Mouse (Mus musculus) mature B cell (primary cell): ENCODE results near the gene Il15.

Experiments used
- in situ Hi-C: fragments of 300-500 bp; cut with MboI; formaldehyde crosslinking; loops from 2 replicates; pipeline ENCODE4 v1.14.3; 2019

The Il15 gene

DNA sequence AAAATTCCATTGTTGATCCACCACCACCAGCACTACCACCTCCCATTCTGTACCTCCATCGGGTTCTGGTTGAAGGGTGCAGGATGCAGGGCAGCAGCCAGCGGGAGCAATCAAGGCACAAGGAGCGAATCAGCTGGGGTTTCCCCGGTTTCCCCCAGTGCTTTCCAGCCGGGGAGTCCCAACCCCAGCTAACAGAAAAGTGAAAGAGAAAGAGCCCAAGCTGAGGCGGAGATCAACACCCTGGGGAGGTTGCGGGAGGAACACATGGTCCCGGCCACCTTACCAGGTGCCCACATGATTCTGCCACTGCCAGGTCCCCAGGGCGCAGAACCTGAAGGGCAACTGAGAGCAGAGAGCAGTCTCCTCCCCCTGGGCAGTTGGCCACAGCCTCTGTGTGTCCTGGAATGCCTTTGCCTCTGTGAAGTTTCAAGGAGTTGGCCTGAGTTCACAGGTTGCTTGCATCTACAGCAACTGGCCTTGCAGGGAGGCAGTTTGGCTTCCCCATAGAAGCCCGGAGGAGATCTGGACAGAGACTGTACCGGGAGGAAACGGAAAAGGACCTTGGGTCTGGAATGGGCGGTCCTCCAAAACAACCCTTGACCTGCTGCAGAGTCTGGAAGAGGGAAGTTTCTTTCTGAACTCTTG lies at the start of gene Il15:
Il15 (minus strand) TSS at position 537 of the 645 bp plus-strand sequence.
- in situ Hi-C loops: no loop called here

DNA sequence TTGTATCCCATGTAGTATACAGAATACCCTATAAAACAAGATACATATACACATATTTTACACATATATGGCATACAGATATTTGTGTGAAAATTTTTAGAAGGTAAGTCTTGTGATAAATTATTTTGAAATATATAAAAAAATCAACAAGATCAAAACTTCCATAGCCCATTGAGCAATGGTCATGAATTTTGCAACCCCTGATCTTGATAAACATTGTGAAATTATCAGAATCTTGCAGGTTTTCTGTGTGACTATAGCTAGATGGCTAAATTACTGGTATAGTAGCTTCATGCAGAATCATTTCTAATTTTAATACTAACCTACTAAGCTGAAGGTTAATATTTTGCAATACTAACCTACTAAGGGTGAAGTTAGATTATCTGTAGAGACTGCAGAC lies 41.9 kb upstream of the Il15 start:
- in situ Hi-C loops: no loop called here

DNA sequence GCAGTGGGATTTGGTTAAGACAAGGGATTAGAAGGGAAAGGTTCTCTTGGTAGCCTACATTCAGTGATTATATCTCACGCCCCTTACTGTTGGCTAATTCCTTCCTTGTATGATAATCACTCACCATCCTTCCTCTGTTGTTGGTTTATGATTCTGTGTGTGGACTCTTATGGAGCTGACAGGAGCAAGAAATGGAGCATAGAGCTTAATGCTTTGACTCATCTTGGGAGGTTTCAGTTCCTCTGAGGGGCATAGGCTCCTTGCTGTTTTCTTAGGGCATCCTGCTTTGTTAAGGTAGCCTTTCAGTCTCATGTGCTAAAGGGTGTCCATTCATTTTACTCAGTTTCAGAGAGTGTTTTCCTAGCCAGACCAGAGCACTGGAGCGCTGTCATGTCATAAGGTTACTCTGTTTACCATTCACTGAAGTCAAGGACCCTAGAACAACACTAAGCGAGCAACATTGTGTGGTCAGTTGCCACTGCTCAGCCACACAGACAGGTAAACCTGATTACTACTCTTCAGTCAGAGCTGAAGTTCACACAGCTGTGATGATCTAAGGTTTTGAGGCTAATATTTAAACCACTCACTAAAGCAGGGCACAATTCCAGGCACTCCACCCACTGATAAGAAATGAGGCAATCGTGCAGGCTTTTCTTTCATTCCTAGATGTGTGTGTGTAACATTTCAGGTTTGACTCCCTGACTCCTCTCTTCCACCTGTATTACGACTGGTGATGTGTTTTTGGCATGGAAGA lies 13.7 kb upstream of the Il15 start:
- in situ Hi-C loops: no loop called here

DNA sequence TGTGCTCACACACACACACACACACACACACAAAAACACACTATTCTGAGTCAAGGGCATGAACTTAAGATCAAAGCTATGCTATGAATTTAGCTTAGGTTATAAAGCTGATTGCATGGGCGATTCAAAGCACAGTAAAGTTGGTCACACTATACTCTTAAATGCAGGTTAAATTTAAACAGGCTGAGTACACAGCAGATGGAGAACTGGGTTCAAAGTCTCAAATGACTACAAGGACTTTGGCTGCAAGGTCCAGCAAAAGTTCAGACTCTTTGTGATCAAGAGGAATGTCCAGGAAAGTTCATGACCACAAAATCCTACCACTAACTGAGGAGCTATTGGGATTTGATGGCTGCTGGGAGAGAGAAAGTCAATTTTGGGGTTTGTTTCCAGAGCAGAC lies 12.5 kb upstream of the Il15 start:
- in situ Hi-C loops: no loop called here

DNA sequence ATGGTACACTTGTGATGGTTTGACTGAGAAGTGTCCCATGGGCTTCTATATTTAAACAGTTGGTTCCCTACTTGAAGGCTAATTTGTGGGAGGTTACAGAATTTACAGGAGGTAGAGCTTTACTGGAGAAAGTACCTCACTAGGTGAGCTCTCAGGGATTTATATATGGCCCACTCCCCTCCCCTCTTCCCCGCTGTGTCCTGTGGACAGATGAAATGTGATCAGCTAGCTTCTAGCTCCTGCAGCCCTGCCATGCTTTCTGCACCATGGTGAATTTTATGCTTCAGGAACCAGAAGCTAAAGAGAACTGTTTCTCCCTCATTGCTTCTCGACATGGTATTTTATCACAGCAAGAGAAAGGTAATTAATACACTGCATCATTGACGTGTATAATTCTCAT lies 7.1 kb upstream of the Il15 start:
- in situ Hi-C loops: no loop called here

DNA sequence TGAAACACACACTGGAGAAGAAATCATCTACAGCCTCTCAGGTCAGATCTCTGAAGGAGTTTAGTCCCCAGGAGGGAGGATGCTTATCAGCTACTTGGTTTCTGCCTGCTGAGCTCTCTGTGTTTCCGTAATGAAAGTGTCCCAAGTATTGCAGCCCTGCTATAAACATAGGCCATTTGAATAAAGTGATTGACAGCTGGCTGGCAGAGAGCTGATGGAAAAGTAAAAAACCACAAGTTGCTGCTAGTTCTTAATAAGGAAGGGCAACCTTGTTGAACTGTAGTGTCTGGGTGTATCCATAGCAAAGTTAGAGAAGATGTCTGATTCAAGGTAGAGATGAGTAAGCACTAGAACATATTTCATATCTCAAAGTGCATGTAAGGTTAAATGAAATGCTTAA lies 4.0 kb upstream of the Il15 start:
- in situ Hi-C loops: no loop called here

DNA sequence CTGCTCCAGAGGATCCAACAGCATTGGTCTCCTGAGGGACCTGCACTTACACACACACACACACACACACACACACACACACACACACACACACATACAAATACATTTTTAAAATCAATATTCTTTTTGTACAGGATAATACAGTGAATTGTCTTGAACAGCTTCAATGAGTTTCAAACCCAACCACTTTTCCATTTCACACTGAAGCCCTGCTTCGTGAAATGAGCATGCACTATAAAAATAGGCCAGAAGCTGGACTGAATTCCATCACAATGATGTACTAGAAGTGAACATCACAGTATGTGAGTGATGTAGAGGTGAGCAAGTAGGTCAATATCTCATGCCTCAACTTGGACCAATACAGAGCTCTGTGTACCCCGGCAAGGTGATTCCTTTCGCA lies 1.0 kb upstream of the Il15 start:
- in situ Hi-C loops: no loop called here

DNA sequence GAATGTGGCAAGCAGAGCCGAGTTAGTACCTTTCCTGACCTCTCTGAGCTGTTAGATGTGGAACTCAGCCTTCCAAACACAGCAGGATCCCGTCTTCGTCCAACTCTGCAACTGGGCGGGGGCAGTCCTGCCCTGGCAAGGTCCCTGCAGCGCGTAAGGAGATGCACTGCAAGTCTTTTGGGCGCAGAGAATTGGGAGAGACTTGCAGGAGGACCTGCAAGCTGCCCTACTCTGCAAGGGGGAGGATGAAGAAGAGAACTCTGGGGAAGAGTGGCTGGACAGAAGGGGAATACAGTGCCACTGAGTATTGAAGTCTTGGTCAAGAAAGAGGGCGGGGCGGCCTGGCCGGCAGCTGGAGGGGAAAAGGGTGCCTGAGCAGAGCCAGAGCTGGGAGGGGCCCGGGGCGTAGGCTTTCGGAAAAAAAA lies 749 bp downstream of the Il15 start:
- in situ Hi-C loops: no loop called here

DNA sequence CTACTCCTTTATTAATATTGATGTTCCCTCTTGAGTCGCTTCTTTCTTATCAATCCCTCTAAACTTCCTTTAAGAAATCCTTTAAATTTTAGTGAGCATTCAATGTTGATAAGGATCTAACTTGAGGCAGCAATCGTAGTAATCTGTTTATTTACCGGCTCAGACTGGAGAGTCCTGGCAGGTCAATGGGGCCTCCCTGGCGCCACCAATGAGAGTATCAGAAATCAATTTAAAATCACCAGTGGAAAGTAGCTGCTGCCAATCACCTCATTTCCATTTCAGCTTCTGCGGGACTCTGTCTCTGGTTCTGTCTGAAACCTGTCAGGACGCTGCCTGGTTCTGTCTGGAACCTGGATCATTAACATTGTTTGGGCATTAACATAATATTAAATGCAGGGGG lies 1.5 kb downstream of the Il15 start:
- in situ Hi-C loops: no loop called here

DNA sequence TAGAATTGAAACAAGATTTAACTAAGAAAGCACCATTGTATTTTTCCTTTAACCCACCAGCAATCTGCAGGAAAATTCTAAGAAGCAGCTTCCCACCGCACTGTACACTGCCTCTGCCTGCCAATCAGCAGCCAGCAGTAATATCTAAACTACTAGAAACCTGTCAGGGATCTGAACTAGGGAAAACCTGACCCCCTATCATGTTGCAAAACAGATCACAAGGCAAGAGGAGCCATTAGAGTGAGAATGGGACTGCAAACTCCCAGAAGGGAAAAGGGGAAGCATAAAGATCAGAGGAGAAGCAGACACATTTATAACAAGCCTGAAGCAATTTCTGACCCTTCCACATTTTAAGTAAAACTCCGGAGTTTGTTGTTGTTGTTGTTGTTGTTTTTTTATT lies 2.0 kb downstream of the Il15 start:
- in situ Hi-C loops: no loop called here

DNA sequence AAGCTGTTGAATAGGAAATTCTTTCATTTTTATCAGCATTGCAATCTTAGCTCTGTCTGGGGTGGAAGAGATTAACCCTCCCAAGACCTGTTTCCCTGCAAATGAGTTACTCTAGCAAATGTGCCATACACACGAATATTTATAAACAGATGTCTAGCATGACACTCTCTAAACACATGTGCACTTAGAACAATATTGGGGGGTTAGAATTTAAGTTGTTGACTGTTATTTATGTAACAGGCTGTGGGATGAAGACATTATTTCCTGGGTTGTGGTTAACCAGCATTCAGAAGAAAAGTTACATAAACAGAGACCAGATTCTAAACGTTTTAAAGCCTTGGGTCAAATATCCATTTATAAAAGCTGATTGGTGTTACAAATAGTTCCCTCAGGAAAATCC lies 2.6 kb downstream of the Il15 start:
- in situ Hi-C loops: no loop called here

DNA sequence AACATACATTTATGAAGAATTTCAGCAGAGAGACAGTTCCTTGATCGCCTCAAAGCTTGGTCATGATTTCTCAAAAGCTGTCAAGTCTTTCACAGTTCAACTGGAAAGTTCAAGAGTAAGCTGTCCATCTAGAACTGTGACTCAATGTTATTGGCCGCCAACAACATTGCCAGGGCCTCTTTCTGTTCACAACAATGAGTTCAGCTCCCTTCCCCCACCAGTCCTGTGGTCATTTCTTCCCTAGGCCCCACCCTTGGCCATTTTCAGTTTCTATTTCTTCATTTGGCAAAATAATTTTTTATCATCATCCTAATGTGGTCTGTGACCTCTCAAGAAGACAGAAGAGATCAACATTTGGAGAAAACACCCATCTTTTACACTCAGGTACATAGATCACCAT lies 4.5 kb downstream of the Il15 start:
- in situ Hi-C loops: no loop called here

DNA sequence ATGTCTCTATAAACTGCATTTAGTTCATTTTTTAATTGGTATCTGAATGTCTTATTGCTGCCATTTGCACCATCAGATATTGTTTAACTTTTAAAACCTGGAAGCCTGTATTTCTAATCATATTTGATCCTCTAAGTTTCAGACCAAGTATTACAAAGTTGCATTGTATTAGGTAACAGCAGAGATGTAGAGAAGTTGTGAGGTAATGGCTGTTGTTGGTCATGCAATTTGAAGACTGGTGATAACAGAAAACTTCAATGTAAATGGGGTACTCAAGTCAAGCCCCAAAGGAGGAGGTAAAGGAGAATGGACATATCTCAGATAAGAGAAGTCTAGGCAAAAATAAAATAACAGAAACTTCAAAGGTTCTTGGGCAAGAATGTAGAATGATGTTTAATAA lies 11.8 kb downstream of the Il15 start:
- in situ Hi-C loops: no loop called here

DNA sequence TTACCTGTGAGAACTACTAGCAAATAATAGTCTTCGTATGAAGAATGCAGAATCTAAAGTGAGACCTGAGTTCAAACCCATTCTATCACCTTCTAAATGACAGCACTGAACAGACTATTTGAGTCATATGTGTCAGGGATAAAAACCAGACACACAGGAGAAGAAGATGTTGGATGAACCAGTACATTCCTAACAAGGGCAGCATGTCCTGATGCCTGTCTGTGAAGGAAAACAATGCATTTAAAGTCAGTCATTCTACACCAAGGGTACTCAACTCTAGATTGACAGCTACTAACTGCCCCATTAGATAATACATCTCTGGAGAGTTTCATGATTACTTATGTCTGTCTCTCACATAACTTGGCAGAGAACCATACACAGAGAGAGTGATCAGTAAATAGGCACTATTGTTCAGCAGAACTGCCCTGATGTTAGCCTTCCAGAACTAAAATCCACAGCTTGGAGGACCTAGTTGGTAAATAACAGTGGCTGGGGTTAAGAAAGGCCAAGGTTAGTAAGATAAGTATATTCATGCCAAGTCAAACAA lies 14.6 kb downstream of the Il15 start:
- in situ Hi-C loops: no loop called here

DNA sequence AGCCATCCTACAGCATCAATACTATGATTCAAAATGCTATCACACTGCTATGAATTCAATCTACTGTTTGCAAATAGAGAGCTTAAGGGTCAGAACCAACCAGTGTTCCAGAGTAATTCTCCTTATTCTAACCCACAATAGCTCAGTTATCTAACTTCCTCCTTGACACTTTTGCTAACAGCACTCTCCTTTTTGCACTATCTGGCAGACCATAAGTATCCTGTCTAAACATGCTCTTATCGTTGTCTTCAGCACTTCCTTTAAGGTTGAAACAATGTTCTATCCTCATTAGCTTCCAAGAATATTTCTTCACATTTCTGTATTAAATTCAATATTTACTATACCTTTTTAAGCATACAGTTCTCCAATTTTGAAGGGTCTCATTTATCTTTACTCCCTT lies 15.4 kb downstream of the Il15 start:
- in situ Hi-C loops: no loop called here

DNA sequence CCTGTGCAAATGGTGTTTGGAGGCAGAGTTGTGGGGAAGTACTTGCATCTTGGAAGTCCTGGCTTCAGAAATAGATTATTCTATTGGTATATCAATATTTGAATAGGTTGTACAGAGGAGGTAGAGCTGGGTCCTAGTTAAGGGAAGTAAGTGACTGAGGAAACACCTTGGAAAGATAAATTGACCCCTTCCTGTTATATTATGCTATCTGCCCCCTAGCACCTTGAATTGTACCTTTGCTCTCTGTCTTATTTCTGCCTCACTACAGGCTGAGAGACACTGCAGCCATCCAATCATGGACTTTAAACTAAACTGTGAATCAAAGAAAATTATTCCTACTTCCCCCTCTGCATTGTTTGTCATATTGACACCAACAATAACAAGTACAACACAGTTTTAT lies 17.2 kb downstream of the Il15 start:
- in situ Hi-C loops: no loop called here

DNA sequence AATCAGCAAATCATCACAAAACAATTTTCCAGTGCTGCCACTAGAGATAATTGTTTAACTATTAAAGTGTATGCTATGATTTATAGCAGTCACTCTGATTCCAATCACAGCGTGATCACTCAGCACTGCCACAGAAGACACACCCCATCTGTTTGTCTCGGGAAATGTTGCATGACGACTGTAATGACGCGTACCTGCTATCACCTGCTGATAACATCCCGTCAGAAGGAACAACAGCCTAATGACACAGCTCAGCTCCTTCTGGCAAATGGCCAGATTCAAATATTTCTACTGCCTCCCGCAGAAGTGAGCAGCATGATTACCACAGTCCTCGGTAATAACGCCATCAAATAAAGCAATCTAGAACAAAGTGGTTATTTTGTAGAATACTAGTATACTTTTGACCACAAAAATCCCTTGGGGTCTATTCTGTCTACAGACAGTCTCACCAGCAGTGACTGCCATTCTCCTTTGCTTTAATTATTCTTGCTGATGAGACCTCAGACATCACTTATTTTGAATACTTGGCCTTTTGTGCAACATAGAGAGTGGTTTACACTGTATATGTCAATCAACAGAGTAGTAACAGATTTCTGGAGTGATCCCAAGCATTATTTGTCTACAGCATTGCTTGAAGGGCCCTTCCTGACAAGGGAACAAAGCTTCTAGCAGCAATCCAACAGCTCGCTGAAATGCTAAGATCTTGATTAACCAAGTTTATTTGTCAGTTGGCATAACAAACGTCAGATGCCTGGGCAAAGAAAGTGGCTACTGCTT lies 18.4 kb downstream of the Il15 start:
- in situ Hi-C loops: no loop called here

DNA sequence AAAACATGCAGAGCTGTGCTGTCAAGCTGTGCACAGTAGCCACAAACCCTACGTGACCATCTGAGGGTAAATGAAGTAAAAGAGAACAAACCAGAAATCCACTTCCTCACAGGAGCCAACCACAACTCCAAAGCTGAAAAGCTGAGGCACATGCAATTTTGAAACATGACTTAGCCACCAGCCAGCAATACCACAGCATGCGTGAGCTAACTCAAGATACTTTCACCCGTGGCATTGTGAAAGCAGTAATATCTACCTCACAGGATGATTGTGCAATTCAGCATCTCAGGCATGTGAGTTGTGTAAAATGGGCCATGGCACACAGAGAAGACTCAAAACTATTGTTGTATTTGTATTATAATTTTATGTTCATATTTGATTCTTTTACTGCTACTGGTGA lies 19.7 kb downstream of the Il15 start:
- in situ Hi-C loops: no loop called here

DNA sequence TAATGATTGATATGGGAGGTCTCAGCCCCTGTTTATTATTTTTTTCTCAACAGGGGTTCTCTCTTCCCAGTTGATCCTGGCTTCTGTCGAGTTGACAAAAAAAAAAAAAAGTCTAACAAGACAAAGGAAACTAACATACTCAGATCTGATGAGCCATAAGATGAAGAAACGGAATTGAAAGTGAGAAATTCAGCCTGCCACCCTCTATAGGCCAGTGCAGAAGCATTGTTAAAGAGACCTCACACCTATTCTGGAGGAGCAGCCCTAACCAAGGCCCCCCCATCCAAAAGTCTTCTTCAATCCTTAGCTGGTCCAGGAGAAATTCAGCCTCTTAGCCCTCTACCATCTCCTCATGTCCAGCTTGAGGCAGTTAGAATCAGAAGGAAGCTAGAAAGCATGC lies 20.7 kb downstream of the Il15 start:
- in situ Hi-C loops: no loop called here

DNA sequence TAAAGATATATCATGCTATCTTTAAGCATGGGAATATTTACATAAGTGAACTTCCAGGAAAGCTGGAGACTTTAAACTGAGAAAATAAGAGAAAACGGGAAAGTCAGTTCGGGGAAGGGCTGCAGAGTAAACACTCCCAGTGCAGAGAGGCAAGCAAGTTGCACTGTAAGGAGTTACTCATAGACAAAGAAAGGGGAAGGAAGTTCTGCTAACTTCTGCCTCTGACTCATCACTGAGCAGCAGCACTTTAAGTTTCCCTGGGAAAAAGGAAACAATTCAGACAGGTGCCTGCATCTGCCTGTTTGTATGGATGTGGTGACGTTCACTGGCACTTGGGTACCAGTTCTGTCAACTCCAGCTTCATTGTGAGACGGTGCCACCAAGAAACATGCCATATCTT lies 28.6 kb downstream of the Il15 start:
- in situ Hi-C loops: loop anchor here (25.0 kb wide), 1 partner anchor 713 kb away; no protein-coding TSS in a partner anchor

DNA sequence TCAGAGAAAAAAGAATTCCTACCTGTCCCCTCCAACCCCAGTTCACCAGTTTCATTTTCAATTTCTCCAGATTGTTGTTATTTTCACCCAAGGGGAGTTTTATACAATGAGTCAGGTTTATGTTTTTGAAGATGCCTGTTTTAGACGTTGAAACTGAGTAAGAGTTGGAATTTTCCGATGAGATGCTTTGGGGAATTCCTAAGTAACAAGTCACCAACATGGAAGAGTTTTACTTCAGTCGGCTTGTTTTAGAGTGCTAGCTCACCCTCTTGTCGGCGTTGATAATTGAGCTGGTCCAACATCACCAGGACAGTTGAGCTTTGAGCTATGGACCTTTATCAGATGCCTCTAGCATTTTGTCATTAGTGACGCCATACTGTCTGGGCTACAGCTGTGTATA lies 30.2 kb downstream of the Il15 start:
- in situ Hi-C loops: loop anchor here (25.0 kb wide), 1 partner anchor 714 kb away; no protein-coding TSS in a partner anchor

DNA sequence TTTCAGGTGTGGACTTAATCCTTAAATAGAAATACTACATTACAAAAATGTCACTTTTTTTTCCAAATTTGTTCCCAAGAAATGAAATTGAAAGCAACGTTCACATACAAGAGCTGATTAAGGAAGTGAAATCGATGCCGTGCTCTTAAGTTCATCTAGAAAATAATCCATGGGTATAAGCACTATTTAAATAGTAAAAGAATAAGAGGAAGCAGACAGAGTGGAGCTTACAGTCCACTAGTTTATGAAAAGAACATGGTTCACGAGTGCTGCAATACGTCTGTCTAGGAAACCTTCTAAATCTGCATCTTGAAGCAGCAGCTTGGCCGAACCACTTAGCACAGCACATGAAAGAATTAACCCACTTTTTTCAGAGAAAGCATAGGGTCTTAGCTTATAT lies 32.4 kb downstream of the Il15 start:
- in situ Hi-C loops: loop anchor here (25.0 kb wide), 1 partner anchor 717 kb away; no protein-coding TSS in a partner anchor
